In the genomic region with DNA sequence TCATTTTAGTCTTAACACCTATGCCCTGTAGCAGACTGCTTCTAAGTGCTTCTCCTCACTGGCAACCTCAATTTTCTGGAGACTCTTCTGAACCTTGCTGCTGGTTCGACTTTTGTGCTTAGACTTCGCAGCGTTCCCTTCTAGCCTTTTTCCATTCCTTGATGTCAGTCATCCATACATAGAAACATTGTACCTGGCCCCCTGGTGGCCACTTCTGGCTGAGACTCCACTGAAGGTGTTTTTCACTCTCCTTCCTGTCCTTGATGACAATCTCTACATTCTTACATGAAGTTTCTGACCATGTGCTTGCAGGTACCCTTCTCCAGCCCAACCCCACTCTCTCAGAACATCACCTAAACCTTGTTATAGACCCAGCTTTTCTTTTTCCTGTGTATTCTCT, we compare ENCODE assay signal across 14 mouse cellular contexts.
DNase-seq lines count a peak whose midpoint lies in the region; ATAC-seq and TF ChIP-seq lines count a peak whose summit lies in the region.
"Had no signal": no experiment of that assay in that cellular context is flagged by ENCODE, and none has a peak within 500 bp of the region (broad histone marks: within the 10 kb centered on the region; RNA-seq: fewer than 3 reads in every experiment).

No protein-coding gene starts in this region.

- 87% methylated on average over 3 of the region's 3 CpGs for whole genome bisulfite sequencing in forebrain, postnatal 0 days
- WGBS in forebrain, embryonic 14.5 days, result 94% methylated on average over 3 of the region's 3 CpGs
- WGBS in liver, embryonic 14.5 days (ENCODE audit: insufficient replicate concordance), result 73% methylated on average over 3 of the region's 3 CpGs
- WGBS in liver, embryonic 11.5 days, result 94% methylated on average over 3 of the region's 3 CpGs

- no peak for DNase-seq in forebrain, postnatal 0 days
- DNase-seq in forebrain, embryonic 14.5 days (ENCODE audit: low spot score), result no peak
- DNase-seq in liver, embryonic 14.5 days (ENCODE audit: low read depth in 3 of 3, low spot score in 3 of 3), result no peak
- DNase-seq in liver, embryonic 11.5 days (ENCODE audit: low spot score), result no peak
- DNase-seq in ES-E14 (ENCODE audit: low read depth, low spot score), result peak; percentile 17
- DNase-seq in kidney, postnatal 10 days, result peak; percentile 48
- no peak for DNase-seq in ovary, postnatal 36 days (ENCODE audit: low spot score)
- no peak for DNase-seq in c-Kit-positive CD71-positive TER-119-positive erythroid progenitor cells, embryonic 14.5 days (ENCODE audit: low spot score)
- DNase-seq: cerebellum, adult 11 months; lung, postnatal 36 days; thymus, postnatal 25 days had no signal

- 0 out of 2 replicates have a peak, but pooled peaks have one; percentile 11 for TF ChIP-seq CTCF in forebrain, postnatal 0 days (IDR thresholded peaks at IDR 0.05; ENCODE audit: low read depth)
- 0 out of 2 replicates have a peak, but pooled peaks have one; percentile 12 for TF ChIP-seq CTCF in liver, embryonic 14.5 days (IDR thresholded peaks at IDR 0.05; ENCODE audit: low read depth)

- no peaks in the 10 kb centered on the region for H3K9me3 ChIP-seq in forebrain, postnatal 0 days (ENCODE audit: low read length)
- H3K9me3 ChIP-seq in forebrain, embryonic 14.5 days (replicated peaks; ENCODE audit: control insufficient read depth, low read length), result no peaks in the 10 kb centered on the region
- no peaks in the 10 kb centered on the region for H3K9me3 ChIP-seq in liver, embryonic 14.5 days (ENCODE audit: control insufficient read depth, low read length)
- no peaks in the 10 kb centered on the region for H3K9me3 ChIP-seq in liver, embryonic 11.5 days (ENCODE audit: control insufficient read depth, low read length)
- no peaks in the 10 kb centered on the region for H3K9me3 ChIP-seq in ES-E14 (ENCODE audit: control insufficient read depth, insufficient read depth, low read depth, low read length)
- H3K9me3 ChIP-seq: limb, embryonic 15.5 days; midbrain, embryonic 13.5 days had no signal

- H3K4me1 ChIP-seq in forebrain, postnatal 0 days (ENCODE audit: insufficient read depth), result no peaks in the 10 kb centered on the region
- no peaks in the 10 kb centered on the region for H3K4me1 ChIP-seq in forebrain, embryonic 14.5 days (ENCODE audit: control insufficient read depth, insufficient read depth, low read length)
- no peaks in the 10 kb centered on the region for H3K4me1 ChIP-seq in liver, embryonic 14.5 days (replicated peaks; ENCODE audit: control insufficient read depth in 2 of 2, insufficient read depth in 2 of 2, low read length in 1 of 2)
- no peaks in the 10 kb centered on the region for H3K4me1 ChIP-seq in liver, embryonic 11.5 days (replicated peaks; ENCODE audit: control insufficient read depth, insufficient read depth, low read length)
- no peaks in the 10 kb centered on the region for H3K4me1 ChIP-seq in ES-E14 (ENCODE audit: control insufficient read depth in 2 of 2, insufficient read depth in 2 of 2, low read length in 2 of 2, poor library complexity in 1 of 2)
- H3K4me1 ChIP-seq: limb, embryonic 15.5 days; midbrain, embryonic 13.5 days had no signal

- in situ Hi-C loops in ES-E14 (cut with MboI; ENCODE audit: low sequenced_read_pairs in 2 of 2, unreplicated experiment in 2 of 2), result no loop called here

- no peak overlapping the region for H3K4me3 ChIP-seq in forebrain, postnatal 0 days (ENCODE audit: low read depth, low read length)
- H3K4me3 ChIP-seq in forebrain, embryonic 14.5 days (ENCODE audit: low read depth, low read length), result no peak overlapping the region
- no peak overlapping the region for H3K4me3 ChIP-seq in liver, embryonic 14.5 days (ENCODE audit: insufficient read depth in 1 of 2, low read depth in 2 of 2, low read length in 2 of 2)
- no peak overlapping the region for H3K4me3 ChIP-seq in liver, embryonic 11.5 days (ENCODE audit: low read depth, low read length)
- H3K4me3 ChIP-seq in ES-E14 (ENCODE audit: insufficient read depth in 1 of 2, low read depth in 1 of 2, low read length in 2 of 2, poor library complexity in 1 of 2, severe bottlenecking in 1 of 2), result no peak overlapping the region
- H3K4me3 ChIP-seq: limb, embryonic 15.5 days; midbrain, embryonic 13.5 days had no signal

- no peaks in the 10 kb centered on the region for H3K27me3 ChIP-seq in forebrain, postnatal 0 days (ENCODE audit: insufficient read depth, low read length)
- no peaks in the 10 kb centered on the region for H3K27me3 ChIP-seq in forebrain, embryonic 14.5 days (replicated peaks; ENCODE audit: control insufficient read depth, insufficient read depth, low read length)
- H3K27me3 ChIP-seq in liver, embryonic 14.5 days (ENCODE audit: control insufficient read depth, insufficient read depth, low read length), result no peaks in the 10 kb centered on the region
- no peaks in the 10 kb centered on the region for H3K27me3 ChIP-seq in liver, embryonic 11.5 days (replicated peaks; ENCODE audit: control insufficient read depth, insufficient read depth, low read length)
- H3K27me3 ChIP-seq: limb, embryonic 15.5 days; midbrain, embryonic 13.5 days; Patski had no signal

- no peak for ATAC-seq in forebrain, postnatal 0 days
- ATAC-seq in forebrain, embryonic 14.5 days, result no peak
- no peak for ATAC-seq in liver, embryonic 14.5 days (ENCODE audit: insufficient read depth)
- ATAC-seq in liver, embryonic 11.5 days (replicated peaks; ENCODE audit: low FRiP score), result no peak
- ATAC-seq: midbrain, embryonic 13.5 days; Patski had no signal

- no peak overlapping the region for H3K4me2 ChIP-seq in forebrain, postnatal 0 days (ENCODE audit: low read depth)
- H3K4me2 ChIP-seq in forebrain, embryonic 14.5 days (ENCODE audit: low read length), result no peak overlapping the region
- H3K4me2 ChIP-seq in liver, embryonic 14.5 days (ENCODE audit: low read depth), result no peak overlapping the region
- H3K4me2 ChIP-seq in liver, embryonic 11.5 days, result no peak overlapping the region
- H3K4me2 ChIP-seq: limb, embryonic 15.5 days; midbrain, embryonic 13.5 days had no signal

- no peaks in the 10 kb centered on the region for H3K36me3 ChIP-seq in forebrain, postnatal 0 days (ENCODE audit: insufficient read depth)
- no peaks in the 10 kb centered on the region for H3K36me3 ChIP-seq in forebrain, embryonic 14.5 days (ENCODE audit: control insufficient read depth, insufficient read depth, low read length)
- no peaks in the 10 kb centered on the region for H3K36me3 ChIP-seq in liver, embryonic 14.5 days (replicated peaks; ENCODE audit: control insufficient read depth, insufficient read depth, low read depth)
- H3K36me3 ChIP-seq in liver, embryonic 11.5 days (ENCODE audit: control insufficient read depth, insufficient read depth, low read length), result no peaks in the 10 kb centered on the region
- H3K36me3 ChIP-seq in ES-E14 (ENCODE audit: control insufficient read depth, insufficient read depth, low read length, poor library complexity, severe bottlenecking), result no peaks in the 10 kb centered on the region
- H3K36me3 ChIP-seq: limb, embryonic 15.5 days; midbrain, embryonic 13.5 days had no signal

- no peak for TF ChIP-seq EP300 in liver, embryonic 14.5 days (IDR thresholded peaks at IDR 0.05; ENCODE audit: low read depth)

- no peak overlapping the region for H3K9ac ChIP-seq in forebrain, postnatal 0 days
- no peak overlapping the region for H3K9ac ChIP-seq in forebrain, embryonic 14.5 days (ENCODE audit: low read length)
- H3K9ac ChIP-seq in liver, embryonic 14.5 days (replicated peaks), result no peak overlapping the region
- no peak overlapping the region for H3K9ac ChIP-seq in liver, embryonic 11.5 days (ENCODE audit: low read depth, low read length)
- no peak overlapping the region for H3K9ac ChIP-seq in ES-E14 (ENCODE audit: insufficient read depth, low read depth, low read length, poor library complexity, severe bottlenecking)
- H3K9ac ChIP-seq: limb, embryonic 15.5 days; midbrain, embryonic 13.5 days had no signal

- H3K27ac ChIP-seq in forebrain, postnatal 0 days (ENCODE audit: low read depth, low read length), result no peak overlapping the region
- no peak overlapping the region for H3K27ac ChIP-seq in forebrain, embryonic 14.5 days (ENCODE audit: low read depth, low read length)
- H3K27ac ChIP-seq in liver, embryonic 14.5 days, result no peak overlapping the region
- no peak overlapping the region for H3K27ac ChIP-seq in liver, embryonic 11.5 days (ENCODE audit: low read depth, low read length)
- H3K27ac ChIP-seq in ES-E14 (ENCODE audit: insufficient read depth, low read depth, low read length, poor library complexity, severe bottlenecking), result no peak overlapping the region
- H3K27ac ChIP-seq: limb, embryonic 15.5 days; midbrain, embryonic 13.5 days had no signal

TF ChIP-seq in ES-E14, 5 proteins besides CTCF, POLR2A, EP300 and RAD21:
- TF ChIP-seq CHD2 (IDR thresholded peaks at IDR 0.05; ENCODE audit: low read depth, low read length) (no peak), MAFK (IDR thresholded peaks at IDR 0.05; ENCODE audit: insufficient read depth, low read depth, low read length) (no peak), ZC3H11A (IDR thresholded peaks at IDR 0.05; ENCODE audit: borderline replicate concordance, low read depth, low read length) (no peak), HCFC1 (IDR thresholded peaks at IDR 0.05; ENCODE audit: borderline replicate concordance, insufficient read depth, low read length) (no peak), ZNF384 (IDR thresholded peaks at IDR 0.05; ENCODE audit: low read depth, low read length) (no peak)

Comparison
In these comparisons a context has a peak if more than half of its experiments do, and no peak if none do; other contexts are left out.
1. DNase-seq: peak in ES-E14 (single experiment) and kidney, postnatal 10 days (single experiment); none in forebrain, postnatal 0 days (single experiment), forebrain, embryonic 14.5 days (single experiment), liver, embryonic 14.5 days (0 of 3), liver, embryonic 11.5 days (single experiment), ovary, postnatal 36 days (single experiment) and c-Kit-positive CD71-positive TER-119-positive erythroid progenitor cells, embryonic 14.5 days (single experiment).